Mouse (Mus musculus): Measurements from ENCODE around the gene Gba2. TPM values are rescaled to one million over a fixed set of nuclear protein-coding genes. Genes with fewer than 3 reads are reported as not detected.

Gene Gba2
- total RNA-seq, 2 experiments from 2014 or later, result 63.9 to 71.7 TPM

- intact Hi-C loops (cut with DNase I), result no loop called here
- no peak for DNase-seq
Measured at GRCm38 (mm10) chr4:43582241-43582640, 3.6 kb upstream of the Gba2 start.

- intact Hi-C loops (cut with DNase I), result no loop called here
- no peak for DNase-seq
Measured at GRCm38 (mm10) chr4:43581381-43581780, 2.7 kb upstream of the Gba2 start.

GRCm38 (mm10) chr4:43580721-43581120, 2.0 kb upstream of the Gba2 start:
- no peak for DNase-seq
- intact Hi-C loops (cut with DNase I), result no loop called here

GRCm38 (mm10) chr4:43579731-43580130, 1.1 kb upstream of the Gba2 start:
- intact Hi-C loops (cut with DNase I), result no loop called here
- DNase-seq, result no peak

- DNase-seq, result no peak
- intact Hi-C loops (cut with DNase I), result no loop called here
Measured at GRCm38 (mm10) chr4:43579256-43579655, 583 bp upstream of the Gba2 start.

- no peak for DNase-seq
- intact Hi-C loops (cut with DNase I), result no loop called here
Measured at GRCm38 (mm10) chr4:43577237-43577881, 1.3 kb downstream of the Gba2 start.

- no peak for DNase-seq
- intact Hi-C loops (cut with DNase I), result no loop called here
Measured at GRCm38 (mm10) chr4:43575356-43575755, 3.3 kb downstream of the Gba2 start.

- DNase-seq, result no peak
- intact Hi-C loops (cut with DNase I), result no loop called here
Measured at GRCm38 (mm10) chr4:43573561-43573960, 5.1 kb downstream of the Gba2 start.

- no peak for DNase-seq
- intact Hi-C loops (cut with DNase I), result no loop called here
Measured at GRCm38 (mm10) chr4:43571395-43572045, 7.2 kb downstream of the Gba2 start.

- intact Hi-C loops (cut with DNase I), result no loop called here
- no peak for DNase-seq
Measured at GRCm38 (mm10) chr4:43567140-43567539, 11.5 kb downstream of the Gba2 start.

GRCm38 (mm10) chr4:43564231-43564630, 14.4 kb downstream of the Gba2 start:
- no peak for DNase-seq
- intact Hi-C loops (cut with DNase I), result no loop called here

- DNase-seq, result no peak
- intact Hi-C loops (cut with DNase I), result no loop called here
Measured at GRCm38 (mm10) chr4:43563601-43563875, 15.1 kb downstream of the Gba2 start.

GRCm38 (mm10) chr4:43562769-43563600, 15.7 kb downstream of the Gba2 start:
- DNase-seq, result no peak
- intact Hi-C loops (cut with DNase I), result no loop called here

GRCm38 (mm10) chr4:43561997-43562768, 16.5 kb downstream of the Gba2 start, which contains the start of the genes Creb3 and Tln1:
Gene Creb3 (plus strand): TSS chr4:43562332.
Gene Tln1 (minus strand): TSS chr4:43562691.
- DNase-seq, result peak; percentile 93
- intact Hi-C loops (cut with DNase I), result no loop called here

- intact Hi-C loops (cut with DNase I), result no loop called here
- DNase-seq, result no peak
Measured at GRCm38 (mm10) chr4:43561436-43561996, 17.2 kb downstream of the Gba2 start.

- intact Hi-C loops (cut with DNase I), result no loop called here
Measured at GRCm38 (mm10) chr4:43560976-43561375, 17.7 kb downstream of the Gba2 start.

GRCm38 (mm10) chr4:43560243-43560611, 18.4 kb downstream of the Gba2 start:
- no peak for DNase-seq
- intact Hi-C loops (cut with DNase I), result no loop called here

More at GRCm38 (mm10) chr4:43560976-43561375, 17.7 kb downstream of the Gba2 start:
- no peak for DNase-seq

- no peak for DNase-seq
- intact Hi-C loops (cut with DNase I), result no loop called here
Measured at GRCm38 (mm10) chr4:43559519-43560242, 19.0 kb downstream of the Gba2 start.

- intact Hi-C loops (cut with DNase I), result no loop called here
- peak; percentile 37 for DNase-seq
Measured at GRCm38 (mm10) chr4:43558631-43559356, 19.9 kb downstream of the Gba2 start.
